Mouse (Mus musculus): ENCODE measurements around the gene D10Wsu102e.

DNA sequence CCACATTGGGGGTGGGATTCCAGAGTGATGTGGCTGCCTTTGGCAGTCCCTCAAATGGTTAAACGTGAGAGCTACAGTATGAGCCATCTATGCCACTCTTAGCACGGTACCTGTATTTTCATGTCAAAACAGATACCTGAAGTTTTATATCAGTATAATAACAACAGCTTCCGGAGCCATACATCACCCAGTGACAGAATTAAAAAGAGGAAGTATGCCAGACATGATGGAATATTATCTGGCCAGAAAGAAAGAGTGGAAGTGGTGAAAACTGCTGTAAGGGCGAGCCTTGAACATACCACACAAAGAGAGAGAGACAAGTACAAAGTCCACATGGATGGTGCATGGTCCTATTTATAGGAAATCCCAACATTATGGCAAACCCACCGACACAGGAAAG, 151.3 kb downstream of the D10Wsu102e start:
- TF ChIP-seq GATA1 (IDR thresholded peaks at IDR 0.05; ENCODE audit: borderline replicate concordance, low read length) (no peak), FLI1 (IDR thresholded peaks at IDR 0.05; ENCODE audit: low read length) (no peak)
